Mouse (Mus musculus): ENCODE data around the gene Gucd1. TPM values are rescaled to one million over a fixed set of nuclear protein-coding genes. Genes with fewer than 3 reads are reported as not detected.

The Gucd1 gene
- polyA plus RNA-seq, 3 experiments from 2014 or later: 14.3 to 18.4 (median 17.1) TPM

DNA sequence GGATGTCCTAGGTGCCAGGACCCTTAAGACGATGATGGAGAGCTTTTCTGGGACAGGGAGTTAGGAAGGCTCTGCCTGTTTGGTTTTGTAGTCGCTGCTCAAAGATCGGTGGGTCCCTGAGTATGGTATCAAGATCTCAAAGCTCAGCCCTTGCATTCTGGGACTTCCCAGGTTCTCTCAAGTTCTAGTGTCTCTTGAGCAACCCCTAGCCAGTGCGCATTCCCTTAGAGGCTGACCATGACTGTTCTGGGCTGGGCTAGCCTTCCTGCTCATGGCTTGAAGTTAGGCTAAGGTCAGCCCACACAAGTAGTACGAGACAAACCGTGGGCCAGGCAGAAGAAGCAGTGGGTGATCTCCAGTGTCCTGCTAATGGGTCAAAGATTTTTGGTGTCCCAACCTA lies 199.6 kb downstream of the Gucd1 start:
- no peak for ATAC-seq

DNA sequence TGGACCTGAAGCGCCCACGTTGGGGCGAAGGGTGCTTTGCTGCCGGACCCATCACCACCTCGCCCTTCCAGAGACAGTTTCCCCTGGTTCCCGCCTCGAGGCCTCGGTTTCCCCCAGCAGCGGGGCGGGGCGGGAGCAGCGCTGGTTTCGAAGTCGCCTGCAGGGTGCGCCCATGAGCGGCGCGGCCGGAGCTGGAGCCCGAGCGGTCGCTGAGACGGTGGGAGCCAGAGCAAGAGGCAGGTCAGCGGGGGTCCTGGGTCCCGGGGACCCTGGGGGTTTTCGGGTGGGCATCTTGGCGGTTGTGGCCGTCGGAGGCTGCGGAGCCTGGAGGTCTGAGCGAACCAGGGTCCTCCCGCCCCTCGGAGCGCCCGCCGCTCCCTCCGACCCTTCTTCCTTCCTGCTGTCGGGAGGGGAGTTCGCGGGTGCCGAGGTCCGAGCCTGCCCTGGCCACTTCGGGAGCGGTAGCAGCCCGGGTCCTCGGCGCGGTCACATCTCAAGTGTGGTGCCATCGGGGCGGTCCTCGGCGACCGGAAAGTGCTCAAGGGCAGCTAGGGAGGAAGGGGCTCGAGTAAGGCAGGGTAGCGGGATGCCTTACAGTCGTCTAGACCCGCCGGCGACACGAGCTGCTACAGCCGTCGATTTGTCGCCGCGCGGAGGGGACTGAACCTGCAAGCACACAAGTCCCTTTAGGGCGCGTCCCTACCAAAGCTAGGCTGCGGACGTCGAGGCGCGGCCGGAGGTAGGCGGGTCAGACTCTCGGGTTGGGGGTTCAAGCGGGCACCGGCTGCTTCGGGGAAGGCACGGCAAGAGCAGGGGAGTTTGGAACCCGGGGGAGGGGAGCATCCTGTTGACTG lies 200.6 kb downstream of the Gucd1 start:
- peak; percentile 41 for ATAC-seq

DNA sequence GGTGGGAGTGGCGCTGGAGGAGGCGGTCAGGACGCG lies 201.1 kb downstream of the Gucd1 start, which contains the start of gene Adora2a:
Gene Adora2a (plus strand): TSS at position 6 of the 36 bp plus-strand sequence.
- no peak for ATAC-seq

- ATAC-seq: peak; percentile 27
Measured at GRCm38 (mm10) chr10:75316472-75316871, 201.3 kb downstream of the Gucd1 start.

GRCm38 (mm10) chr10:75315756-75316155 lies 202.0 kb downstream of the Gucd1 start:
- no peak for ATAC-seq

- no peak for ATAC-seq
Measured at GRCm38 (mm10) chr10:75314190-75314980, 203.4 kb downstream of the Gucd1 start.

- ATAC-seq: no peak
Measured at GRCm38 (mm10) chr10:75312361-75312760, 205.4 kb downstream of the Gucd1 start.

DNA sequence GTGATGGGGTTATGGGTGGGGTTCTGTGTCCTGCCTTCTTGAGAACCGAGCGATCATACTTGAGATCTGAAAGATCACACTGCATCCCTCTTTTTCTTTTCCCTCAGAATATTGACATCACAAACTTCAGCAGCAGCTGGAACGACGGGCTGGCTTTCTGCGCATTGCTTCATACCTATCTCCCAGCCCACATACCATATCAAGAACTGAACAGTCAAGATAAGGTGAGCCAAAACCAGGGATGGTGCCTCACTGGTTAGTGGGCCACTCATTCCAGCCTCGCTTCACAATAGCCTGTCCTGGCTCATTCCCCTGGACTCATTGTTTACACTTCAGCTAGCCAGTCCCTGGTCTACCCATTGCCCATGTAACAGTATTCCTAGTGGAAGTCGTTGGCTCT lies 210.6 kb downstream of the Gucd1 start:
- ATAC-seq: no peak

DNA sequence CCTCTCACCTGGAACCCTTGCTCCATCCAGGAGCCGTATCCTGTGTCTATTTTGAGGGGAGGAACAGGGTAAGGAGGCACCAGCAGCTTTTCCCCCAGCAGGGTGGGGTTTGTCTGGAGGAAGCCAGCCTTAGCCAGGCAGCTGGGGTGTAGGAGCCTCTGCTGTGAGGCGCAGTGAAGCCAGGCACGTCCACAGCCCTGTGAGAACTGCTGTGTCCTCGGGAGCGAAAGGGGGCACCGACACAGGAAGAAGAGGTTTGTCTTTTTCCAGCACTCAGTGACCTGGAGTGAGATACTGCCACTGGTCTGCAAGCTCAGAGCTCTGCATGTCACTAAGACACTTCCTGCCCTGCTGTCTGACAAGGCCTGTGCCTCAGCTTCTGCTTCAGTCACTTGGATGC lies 213.4 kb downstream of the Gucd1 start:
- peak; percentile 12 for ATAC-seq

GRCm38 (mm10) chr10:75304049-75304405 lies 213.7 kb downstream of the Gucd1 start:
- ATAC-seq: no peak

- ATAC-seq: peak; percentile 47
Measured at GRCm38 (mm10) chr10:75303324-75304048, 214.3 kb downstream of the Gucd1 start.

DNA sequence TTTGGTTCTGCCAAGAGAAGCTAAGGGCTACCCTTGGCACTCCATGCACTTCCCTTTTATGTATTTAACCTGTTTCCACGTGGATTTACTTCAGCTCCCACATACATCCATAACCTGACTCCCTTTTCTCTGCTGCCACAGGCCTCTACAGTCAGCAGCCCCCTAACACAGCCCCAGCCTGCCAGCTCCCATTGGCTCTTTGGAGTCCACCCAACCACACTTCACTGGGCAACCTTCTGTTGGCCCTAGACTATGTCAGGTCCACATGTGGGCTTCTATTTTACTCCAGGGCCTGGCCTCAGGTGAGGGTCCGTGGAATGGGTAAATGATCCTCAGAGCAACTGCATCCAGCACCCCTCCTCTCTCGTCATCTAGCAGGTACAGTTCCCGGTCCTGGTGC lies 215.2 kb downstream of the Gucd1 start:
- ATAC-seq: no peak

DNA sequence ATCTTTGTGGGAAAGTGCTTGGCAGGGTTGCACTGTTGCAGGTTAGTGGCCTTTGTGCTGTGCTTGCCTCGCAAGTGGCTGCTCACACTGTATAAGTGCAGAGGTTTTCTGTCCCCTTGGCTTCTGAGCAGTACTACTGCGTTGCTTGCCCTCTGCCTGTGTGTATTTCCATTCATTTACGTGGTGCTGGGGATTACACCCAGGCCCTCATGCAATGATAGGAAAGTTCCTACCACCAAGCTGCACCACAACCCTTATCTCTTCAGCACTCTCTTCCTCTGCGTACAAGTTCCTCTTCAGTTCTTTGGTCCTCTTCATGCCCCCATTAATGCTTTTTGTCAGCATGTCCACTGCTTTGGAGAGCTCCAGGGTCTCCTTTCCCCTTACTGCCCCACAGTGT lies 215.8 kb downstream of the Gucd1 start:
- peak; percentile 18 for ATAC-seq

DNA sequence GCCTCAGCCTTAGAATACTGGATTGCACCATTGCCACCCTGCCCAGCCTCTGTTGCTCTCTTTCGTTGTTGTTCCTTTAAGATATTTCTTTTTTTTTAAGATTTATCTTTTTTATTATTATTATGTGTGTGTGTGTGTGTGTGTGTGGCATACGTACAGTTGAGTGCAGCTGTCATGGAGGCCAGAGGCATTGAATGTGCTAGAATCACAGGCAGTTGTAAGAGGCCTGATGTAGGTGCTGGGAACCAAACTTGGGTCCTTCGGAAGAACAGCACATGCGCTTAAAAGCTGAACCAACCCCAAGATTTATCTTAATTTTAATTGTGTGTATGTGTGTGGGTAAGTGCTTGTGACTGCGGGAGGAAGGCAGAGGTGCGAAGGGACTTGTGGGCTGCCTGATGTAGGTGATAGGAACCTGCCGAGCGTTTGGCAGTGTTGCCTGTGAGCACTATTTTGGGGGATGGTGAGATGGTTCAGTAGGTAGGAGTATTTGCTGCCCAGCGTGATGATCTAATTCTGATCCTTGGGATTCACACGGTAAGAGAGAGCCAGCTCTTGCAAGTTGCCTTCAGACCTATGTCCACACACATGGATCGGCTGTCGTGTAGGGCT lies 216.5 kb downstream of the Gucd1 start:
- ATAC-seq: no peak

Other genes with a start within 250 kb of the Gucd1 start
- gene Adora2a, start 201.1 kb downstream of the Gucd1 start, polyA plus RNA-seq (2017; shearing (Covaris generic)): 10 to 100 TPM; 16.5 to 35.9 (median 32.7) TPM
- under 1 TPM; 0.21 to 0.59 (median 0.29) TPM for gene Upb1, start 116.9 kb downstream of the Gucd1 start, polyA plus RNA-seq (2017; shearing (Covaris generic))
- 100 to 1,000 TPM; 134 to 236 (median 208) TPM for gene Snrpd3, start 421 bp downstream of the Gucd1 start, polyA plus RNA-seq (2017; shearing (Covaris generic))
- gene Lrrc75b, start 42.4 kb upstream of the Gucd1 start, polyA plus RNA-seq (2017; shearing (Covaris generic)): 1 to 10 TPM in 1 of 3 experiments, under 1 TPM in 2; 0.16 to 1.7 (median 0.47) TPM
- 10 to 100 TPM in 1 of 3 experiments, 1 to 10 TPM in 1, under 1 TPM in 1; 0.26 to 15.4 (median 2.2) TPM for gene Ggt1, start 43.6 kb upstream of the Gucd1 start, polyA plus RNA-seq (2017; shearing (Covaris generic))
- under 1 TPM; 0.29 to 0.45 (median 0.42) TPM for gene Ggt5, start 71.4 kb upstream of the Gucd1 start, polyA plus RNA-seq (2017; shearing (Covaris generic))
- 10 to 100 TPM; 12.4 to 23.2 (median 19.2) TPM for gene Susd2, start 126.0 kb upstream of the Gucd1 start, polyA plus RNA-seq (2017; shearing (Covaris generic))
- gene Cabin1, start 246.4 kb upstream of the Gucd1 start, polyA plus RNA-seq (2017; shearing (Covaris generic)): 10 to 100 TPM; 24.8 to 27.1 (median 26.2) TPM